Mouse (Mus musculus): Measurements from ENCODE around the gene Scp2.

DNA sequence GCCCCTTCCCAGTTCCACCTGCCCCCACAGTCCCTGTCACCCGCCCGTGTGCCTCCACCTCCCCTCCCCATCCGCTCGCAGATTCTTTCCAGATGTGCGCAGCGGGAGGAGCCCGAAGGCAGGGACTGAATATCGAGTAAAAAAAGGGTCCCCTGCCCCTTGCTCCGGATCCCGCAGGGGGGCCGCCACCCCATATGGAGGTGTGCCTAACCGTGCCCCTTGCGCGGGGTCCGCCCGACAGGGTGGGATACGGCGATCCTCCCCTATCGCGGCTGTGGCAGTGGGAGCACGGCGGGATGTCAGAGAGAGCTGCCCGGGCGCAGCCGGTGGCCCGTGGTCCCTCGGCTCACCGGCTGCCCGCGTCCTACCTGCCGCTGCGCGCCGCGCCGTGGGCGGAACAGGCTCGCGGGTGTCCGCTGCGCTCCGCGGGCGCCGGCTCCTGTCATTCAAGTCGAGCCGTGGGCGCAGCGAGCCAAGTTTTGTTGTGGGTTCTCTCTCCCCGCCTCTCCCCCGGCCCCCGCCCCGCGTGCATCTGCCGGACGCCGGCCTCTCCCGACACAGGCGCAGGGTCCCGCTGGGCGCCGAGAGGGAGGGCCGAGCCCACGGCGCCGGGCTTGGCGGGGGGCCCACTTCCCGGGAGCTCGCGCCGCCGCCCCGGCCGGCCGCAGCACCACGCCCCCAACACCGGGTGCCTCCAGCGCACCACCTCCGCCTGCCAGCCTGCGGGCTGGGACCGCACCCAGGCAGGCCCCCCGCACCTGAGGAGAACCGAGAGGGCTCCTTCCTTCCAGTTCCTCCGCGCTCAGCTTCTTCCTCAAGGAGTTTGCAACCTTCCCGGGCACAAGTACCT, 113.1 kb downstream of the Scp2 start:
- TF ChIP-seq CTCF (IDR thresholded peaks at IDR 0.05; ENCODE audit: control insufficient read depth, insufficient read depth, insufficient replicate concordance, low read depth, low read length) (no peak), POLR2A (IDR thresholded peaks at IDR 0.05; ENCODE audit: control insufficient read depth, low read depth, low read length) (no peak)
